Mouse (Mus musculus): ENCODE results near the gene Pop5.
A peak's percentile ranks its signal among the peaks of the same experiment; 100 is the strongest.

The Pop5 gene

DNA sequence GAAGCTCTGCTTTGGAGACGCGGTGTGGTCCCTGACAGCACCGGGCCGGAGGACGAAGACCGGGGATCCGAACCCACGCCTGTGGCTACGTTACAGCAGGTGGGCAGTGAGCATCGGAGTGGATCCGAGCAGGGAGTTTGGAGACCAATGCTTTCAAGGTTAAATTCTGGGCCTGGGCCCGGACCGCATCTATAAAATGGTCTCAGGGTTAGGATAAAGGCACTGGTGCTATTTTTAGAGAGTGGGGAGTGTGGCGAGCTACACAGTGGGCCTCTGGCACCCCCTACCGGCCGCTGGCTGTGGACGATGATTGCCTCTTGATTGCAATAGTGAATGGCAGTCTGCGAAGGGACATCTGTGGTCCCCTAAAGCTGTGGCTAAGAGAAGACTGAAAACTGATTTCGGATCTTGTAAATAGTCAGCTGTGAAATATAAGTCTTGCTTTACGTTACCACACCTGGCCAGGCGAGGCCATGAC is at the start of gene Pop5:
Gene Pop5, plus strand, starts transcription at position 51 of the 478 bp plus-strand sequence.
- DNase-seq (ENCODE audit: low spot score) = peak; percentile 79

DNA sequence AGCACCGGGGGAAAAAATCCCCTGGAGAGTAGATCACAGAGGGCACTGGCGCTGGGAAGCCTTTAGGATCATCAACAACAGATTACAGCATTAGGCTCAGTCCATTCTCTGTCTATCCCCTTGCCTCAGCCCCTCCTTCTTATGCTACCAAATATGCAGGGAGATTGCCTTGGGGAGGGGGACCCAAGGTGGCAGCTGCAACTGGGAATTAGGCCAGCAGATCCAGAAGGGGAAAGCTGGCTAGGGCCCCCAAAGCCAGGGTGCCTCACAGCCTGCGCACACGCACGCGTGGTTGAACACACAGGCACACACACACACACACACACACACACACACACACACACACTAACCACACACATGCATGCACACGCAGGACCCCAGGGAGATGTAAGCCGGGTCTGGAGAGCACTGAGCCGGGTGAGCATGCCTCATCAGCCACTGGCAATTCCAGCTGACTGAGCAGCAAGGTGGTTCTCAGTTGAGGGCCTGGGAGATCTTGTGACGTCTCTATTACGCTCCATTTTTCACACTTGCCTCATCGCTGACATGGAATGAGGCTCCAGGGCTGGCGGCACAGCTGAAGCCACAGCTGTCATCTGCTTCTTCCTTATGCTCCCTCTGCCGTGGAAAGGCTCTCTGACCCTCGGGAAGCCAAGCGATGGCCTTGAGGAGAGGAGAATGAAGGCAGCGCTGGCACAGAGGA is 49.1 kb upstream of the Pop5 start:
- DNase-seq (ENCODE audit: low spot score) = no peak

DNA sequence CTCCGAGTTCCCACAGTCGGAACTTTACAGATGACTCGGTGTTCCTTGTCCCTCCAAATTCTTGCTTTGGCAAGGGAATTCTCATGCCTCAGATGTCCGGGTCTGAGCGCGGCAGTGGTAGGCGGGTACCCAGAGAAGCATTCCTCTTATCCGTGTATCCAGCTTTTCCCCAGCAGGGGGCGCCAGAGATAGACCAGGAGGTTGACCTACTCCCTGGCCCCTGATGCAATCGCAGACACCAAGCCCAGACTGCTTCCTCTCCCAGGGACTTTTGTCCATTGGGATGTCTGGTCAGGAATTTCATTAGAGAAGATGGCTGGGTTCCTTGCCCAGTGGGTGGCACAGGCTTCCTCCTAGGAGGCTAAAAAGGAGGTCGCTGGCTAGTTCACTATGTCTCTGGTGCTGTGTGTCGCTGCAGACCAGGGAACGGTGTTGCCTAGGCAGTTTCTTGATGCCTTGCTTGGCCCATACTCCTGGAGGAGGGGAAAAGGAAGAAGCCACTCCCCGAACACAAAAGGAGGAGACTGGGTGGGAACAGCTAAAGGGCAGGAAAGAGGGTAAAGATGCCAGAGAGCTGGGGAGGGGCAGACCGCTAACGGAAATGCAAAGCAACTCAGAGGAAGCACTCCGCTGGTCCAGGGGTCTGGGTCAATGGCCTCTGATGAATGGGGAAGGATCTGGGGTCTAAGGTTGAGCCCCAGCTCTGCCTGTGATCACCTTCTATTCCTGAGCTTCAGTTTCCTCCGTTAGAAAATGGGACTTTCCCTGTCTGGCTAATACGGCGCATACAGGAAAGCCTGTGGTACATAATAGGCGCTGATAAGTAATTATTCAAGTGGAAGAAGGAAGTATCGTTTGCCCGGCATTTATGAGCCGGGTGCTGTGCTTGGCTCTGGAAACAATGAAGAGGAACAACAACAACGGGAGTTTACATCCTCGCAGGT is 48.2 kb upstream of the Pop5 start:
- DNase-seq (ENCODE audit: low spot score) = peak; percentile 88

DNA sequence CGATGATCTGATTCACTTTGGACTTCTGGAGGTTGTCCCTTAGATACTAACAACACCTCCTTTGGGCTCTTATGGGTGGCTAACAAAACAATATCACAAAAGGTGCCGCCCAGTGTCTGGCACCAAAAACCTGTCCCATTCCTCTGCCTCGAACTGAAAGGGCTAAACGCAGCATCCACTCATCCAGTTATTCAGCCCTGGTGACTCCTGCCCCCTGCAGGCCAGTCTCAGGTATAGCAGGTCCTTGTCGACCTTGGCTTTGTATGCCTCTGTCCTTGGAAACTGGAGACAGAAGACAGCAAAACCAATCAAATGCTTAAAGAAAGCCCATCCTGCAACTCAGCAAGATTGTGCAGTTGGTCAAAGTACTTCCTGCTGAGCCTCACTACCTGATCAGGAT is 46.8 kb upstream of the Pop5 start:
- DNase-seq (ENCODE audit: low spot score) = no peak

DNA sequence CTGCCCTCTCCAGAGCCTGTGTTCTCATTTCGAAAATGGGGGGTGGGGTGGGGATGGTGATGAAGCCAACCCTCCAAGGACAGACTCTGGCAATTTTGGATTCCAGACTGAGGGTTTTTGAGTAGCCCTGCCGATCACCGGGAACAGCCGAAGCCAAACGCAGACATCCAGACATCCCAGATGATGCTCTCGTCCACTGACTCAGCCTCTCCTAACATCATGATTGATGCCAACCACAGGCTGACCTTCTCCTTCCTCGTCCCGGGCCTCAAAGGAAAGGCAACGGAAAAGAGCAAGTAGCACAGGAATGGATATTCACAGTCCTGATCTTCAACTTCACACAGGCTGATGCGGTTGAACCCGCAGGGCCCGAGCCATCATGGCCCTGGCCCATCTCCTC is 45.6 kb upstream of the Pop5 start:
- DNase-seq (ENCODE audit: low spot score) = no peak

DNA sequence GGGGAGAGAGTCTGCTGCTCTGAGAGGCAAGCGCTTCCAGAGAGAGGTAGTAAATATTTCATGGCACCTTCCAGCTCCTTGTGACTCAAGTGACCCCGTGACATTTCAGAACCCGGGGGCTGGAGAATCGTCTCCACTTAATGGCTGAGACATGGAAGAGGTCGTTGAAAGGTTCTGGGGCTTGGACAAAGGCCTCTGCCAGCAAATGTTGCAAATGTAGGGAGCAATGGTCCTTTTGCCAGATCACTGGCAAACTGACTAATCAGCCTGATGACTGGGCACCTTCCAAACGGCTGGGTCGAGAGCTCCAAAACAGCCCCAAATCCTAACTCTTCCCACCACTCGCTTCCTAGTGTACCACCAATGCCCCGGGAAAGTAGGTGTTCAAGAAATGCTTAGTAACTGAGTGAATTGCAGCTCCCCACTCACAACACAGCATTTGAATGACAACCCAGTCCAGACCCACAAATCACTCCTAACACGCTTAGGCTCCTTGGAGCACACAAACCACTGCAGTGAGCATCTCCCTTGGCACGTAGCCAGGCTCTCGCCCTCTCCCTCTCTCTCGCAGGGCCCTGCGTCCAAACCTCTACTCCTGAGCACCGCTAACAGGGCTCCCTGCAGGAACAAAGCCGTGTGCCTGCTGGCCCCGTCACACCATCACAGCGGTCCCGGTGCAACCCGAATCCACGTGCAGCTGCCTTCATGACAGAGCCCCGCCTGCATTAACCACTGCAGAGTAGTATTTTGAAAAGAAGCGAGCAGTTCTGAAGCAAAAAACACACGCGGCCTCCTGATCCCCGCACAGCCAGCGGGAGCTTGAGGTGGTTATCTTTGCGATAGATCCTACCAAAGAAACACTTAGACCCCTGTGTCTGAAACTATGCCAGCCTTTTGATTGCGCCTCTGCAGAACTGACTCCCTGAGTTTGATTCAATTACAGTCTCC is 43.5 kb upstream of the Pop5 start:
- no peak for DNase-seq (ENCODE audit: low spot score)

DNA sequence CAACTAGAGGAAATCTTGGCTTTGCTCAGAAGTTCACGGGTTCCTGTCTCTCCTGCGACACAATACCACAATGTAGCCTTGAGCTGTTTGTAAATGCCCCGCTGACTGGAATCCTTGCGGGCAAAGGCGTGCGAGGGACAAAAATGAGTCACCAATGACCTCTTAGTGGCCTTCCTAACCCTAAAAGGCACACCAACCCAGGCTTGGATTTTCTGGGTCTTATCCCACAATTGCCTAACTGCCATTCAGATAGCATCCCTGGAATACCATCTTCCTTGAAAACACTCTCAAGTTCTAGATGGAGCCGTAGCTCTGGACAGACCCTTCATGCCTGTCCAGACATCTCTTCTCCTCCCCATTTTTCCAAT is 42.8 kb upstream of the Pop5 start:
- DNase-seq (ENCODE audit: low spot score) = no peak

DNA sequence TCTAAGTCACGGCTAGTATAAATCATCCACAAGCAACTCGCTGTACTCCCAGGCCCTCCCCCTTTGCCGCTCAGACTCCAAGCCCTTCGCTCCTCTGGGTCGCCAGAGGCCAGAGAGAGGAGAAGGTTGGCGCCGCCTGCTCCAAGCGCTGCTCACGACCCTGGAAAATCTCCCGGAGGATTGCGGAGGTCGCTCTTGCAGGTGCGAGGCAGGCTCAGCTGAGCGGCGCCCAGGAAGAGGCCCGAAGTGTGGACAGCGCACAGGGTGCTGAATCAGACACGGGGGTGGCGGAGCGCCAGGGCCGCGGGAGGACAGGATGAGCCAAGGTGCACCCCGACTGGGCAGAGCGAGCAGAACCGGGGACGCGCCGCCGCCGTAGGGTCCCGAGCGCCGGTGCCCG is 42.4 kb upstream of the Pop5 start:
- peak; percentile 44 for DNase-seq (ENCODE audit: low spot score)

DNA sequence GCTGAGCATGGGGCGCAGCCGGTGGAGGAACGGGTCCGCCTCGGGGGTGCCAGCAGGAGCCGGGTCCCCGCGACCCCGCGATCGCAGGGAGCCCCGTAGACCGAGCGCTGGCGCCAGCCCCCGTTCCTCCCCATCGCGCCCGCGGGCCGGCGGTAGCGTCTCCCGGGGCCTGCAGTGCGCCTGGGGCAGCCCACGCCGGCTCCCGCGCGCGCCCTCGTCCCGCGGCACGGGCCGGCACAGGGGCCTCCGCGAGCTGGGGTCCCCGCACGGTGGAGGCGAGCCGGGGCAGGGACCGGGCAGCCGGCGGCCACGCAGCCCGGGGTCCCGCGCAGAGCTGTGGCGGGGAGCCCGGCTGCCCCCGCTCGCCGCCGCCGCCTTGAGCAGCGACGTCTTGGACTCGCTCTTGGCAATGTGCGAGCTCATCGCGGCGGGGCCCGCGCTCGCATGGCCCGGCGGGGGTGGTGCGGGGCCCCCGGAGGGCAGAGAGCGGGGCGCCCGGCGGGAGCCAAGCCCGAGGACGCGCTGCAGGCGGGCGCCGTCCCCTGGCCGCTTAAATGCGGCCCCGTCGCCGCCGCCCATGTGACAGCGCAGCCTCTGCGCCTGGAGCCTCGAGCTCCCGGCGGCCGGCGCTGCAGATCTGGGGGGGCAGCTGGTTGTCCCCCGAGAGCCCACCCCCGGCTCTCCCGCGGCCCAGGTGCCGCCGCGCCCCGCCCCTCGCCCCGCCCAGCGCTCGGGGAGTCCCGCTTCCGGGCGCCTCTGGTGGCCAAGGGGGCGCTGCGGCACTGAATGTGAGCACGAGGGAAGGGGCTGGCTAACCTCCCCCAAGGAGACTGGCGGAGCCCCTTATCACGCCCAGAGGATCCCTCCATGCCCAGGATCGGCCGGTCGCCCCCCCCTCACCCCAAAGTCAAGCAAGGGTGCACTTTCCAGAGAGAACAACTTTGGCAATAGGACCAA is 41.7 kb upstream of the Pop5 start, which contains the start of gene Cabp1:
Gene Cabp1, minus strand, starts transcription at position 713 of the 957 bp plus-strand sequence.
- no peak for DNase-seq (ENCODE audit: low spot score)

DNA sequence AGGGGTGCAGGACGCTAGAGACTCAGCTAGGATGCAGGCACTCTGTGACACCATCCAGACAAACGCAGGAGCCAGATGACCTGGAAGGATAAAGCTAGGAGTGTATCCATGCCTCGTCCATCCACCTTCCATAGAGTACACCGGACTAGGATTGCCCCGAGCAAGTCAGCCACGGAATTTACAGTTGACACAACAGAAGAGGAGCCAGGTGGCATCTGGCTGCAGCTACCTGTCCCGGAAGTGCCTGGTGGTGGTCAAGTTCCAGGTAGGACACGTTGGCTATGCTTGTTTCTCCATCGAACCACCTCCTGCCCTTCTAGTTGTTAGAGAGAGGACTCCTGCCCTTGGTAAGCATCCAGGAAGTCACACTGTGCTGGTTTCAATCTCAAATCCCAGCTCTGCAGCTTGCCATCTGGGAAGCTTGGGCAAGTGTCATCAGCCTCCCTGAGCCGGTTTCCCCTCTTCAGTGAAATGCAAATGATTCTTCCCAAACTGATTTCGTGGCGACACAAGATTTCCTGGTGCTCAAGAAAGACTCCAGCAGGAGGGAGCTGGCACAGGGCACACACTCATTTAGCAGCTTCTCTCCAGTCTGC is 40.9 kb upstream of the Pop5 start:
- no peak for DNase-seq (ENCODE audit: low spot score)

DNA sequence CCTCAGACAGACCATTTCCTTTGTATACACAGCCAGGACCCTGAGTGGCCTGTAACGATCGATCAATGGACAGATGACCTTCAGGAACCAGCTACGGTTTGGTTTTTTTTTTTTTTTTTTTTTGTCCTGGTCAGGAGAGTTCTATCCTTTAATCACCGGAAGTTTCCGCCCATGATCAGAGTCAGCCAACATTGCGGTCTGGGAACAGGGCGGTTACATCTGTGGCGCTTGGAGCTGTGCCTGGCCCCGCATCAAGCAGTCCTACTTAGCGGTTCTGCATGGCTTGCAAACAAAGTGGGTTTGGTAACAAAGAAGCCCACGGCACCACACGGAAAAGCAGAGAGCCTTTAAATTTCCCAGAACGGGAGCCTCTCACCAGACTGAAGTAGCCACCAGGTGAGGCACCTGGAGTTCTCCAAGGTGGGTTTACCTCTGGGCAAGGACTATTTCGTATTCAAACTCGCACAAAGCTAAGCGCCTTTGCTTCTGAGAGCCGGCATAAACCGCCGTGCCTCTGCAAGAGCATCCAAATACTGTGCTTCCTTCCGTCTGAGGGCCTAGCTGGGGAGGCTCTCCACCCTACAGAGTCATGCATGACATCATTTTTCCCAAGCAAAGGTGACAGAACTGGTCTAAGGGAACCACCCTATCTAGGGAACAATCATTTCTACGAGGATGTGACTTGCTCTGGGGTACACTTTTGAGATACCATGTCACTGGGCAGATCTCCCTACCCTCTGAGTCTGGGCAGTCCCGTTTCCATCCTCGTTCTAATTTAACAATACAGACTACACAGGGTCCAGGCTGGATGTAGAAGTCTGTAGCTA is 31.7 kb upstream of the Pop5 start:
- no peak for DNase-seq (ENCODE audit: low spot score)

DNA sequence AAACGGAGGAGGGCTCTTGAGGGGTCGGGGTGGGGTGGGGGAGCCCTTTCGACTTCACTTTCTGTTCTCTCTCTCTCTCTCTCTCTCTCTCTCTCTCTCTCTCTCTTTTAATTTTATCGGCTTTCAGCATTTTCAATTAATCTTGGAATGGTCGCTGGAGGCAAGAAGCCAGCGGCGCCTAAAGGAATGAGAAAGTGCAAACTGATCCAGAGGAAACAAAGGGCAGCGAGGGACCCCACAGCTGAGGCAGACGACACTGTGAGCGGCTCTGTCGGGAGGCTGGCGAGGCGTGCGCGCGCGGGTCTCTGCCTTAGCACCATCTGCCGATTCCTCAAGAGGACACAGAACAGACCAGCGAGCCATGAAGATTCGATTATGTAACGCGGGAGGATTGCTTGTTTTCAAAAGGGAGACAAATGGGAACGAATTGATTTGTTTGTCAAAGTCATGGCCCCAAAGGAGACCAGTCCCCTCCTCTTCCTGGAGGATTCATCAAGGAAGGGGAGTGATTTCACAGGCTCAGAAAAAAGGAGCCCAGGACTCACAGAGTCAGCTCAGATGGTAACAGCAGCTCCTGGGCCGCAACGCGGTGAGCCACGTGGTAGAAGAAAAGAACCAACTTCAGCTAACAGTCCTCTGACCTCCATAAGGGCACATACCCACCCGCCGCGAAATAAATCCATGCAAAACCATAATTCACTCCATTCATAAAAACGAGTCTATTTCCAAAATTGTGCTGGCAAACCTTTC is 30.9 kb upstream of the Pop5 start:
- DNase-seq (ENCODE audit: low spot score) = no peak

DNA sequence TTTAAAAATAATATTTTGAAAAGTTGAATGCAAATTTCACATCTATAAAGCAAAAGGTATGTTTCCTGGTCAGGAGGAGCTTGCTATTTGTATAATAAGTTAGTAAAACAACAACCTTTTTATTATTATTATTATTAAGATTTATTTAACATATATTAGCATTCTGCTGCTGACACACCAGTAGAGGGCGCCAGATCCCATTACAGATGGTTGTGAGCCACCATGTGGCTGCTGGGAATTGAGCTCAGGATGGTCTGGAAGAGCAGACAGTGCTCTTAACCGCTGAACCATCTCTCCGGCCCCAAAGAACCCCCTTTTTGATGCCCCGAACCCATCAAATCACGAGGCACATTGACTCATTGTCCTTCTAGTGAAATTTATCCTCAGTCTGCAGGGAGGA is 28.4 kb upstream of the Pop5 start:
- DNase-seq (ENCODE audit: low spot score) = no peak

DNA sequence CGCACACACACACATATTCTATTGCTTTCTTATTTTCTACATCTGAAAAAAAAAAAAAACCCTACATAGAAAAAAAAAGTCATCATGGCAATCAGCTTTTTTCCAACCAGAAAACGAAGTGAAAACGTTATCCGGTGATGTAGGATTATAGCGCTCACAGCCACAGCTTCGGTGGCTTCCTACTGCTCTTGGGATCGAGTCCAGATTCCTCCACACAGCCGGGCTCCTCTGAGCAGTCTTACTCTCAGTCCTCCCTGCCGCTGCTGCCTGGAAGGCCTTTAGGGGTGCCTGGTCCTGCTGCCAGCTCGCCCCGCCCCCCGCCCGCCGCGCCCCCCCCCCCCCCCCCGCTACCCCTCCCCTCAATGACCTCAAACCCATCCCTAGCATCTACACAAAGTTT is 27.7 kb upstream of the Pop5 start:
- DNase-seq (ENCODE audit: low spot score) = no peak

DNA sequence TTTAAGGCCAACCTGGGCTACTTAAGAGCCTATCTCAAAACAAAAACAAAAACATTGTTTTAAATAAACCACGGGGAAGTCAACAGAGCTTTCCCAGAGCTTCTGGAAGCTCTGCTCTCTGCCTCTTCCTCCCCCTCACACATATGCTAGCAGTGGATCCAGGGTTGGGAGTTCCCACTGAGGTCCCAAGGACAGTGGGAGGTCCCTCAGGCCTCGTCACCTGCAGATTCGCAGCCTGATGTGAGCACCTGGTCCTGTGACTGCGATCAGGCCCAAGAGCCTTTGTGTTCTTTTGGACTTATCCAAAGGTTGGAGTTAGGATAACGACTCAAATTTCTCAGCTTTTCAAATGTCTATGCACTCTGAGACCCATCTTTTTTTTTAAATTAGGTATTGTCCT is 27.0 kb upstream of the Pop5 start:
- no peak for DNase-seq (ENCODE audit: low spot score)

DNA sequence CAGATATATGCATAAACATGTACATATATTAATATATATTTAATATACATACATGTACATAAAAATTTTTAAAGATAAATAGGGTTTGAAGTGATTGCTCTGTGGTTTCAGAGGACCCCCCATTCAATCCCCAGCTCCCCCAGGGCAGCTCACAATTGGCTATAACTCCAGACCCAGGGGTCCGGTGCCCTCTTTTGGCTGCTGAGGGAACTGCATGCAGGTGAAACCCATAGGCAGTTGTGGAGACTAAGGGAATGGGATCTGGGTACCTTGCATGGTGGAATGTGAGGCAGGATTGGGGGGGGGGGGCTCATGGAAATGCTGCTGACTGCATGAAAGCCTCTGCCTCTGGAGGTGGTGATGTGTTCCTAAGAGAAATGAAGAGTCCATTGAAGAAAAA is 25.3 kb upstream of the Pop5 start:
- no peak for DNase-seq (ENCODE audit: low spot score)

DNA sequence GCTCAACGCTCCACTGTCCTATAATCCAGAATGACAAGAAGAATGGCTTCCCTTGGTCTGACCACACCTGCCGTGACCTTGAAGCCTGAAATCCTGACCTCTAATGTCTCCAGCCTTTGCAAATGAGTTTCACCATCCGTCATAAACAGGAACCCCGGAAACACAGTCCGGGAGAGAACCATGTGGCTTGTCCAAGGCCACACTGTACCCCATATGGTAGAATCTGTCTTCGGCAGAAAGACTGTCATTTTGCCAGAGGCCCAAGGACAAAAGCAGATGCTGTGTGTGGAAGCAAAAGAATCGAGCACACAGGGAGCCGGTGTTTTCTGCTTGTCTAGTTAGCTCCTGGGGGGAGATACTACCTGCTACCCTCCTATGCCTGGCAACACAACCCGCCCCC is 23.2 kb upstream of the Pop5 start:
- DNase-seq (ENCODE audit: low spot score) = no peak

DNA sequence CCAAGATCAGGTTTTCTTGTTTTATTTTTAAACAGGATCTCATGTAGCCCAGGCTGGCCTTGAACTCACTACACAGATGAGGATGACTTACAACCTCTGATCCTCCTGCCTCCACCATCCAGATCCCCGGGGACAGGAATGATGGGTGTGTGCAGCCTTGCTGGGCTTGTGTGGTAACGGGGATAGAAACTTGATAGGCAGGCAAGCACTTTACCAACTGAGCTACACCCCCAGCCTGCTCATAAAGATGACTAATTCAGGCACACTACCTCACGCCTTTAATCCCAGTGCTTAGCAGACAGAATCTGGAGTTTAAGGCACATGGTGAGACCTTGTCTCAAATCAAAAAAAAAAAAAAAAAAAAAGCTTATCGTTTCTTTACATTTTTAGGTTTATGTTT is 22.8 kb upstream of the Pop5 start:
- no peak for DNase-seq (ENCODE audit: low spot score)

DNA sequence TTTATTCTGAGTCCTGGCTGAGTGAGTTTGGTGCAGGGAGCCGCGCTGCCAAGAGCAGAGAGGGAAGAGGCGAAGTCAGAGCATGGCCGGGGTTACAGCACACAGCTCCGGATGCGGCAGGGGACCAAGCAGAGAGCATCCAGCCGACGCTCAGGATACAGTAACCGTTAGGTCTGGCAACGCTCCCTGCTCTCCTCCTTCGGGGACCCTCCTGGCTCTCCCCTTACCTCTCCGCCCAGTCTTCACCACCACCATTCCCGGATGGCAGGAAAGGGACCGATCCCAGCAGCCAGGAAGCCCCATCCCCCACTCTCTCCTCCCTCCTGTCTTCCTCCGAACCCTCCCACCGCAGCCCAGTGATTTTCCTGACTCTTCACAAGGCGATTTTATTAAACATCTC is 20.8 kb upstream of the Pop5 start:
- DNase-seq (ENCODE audit: low spot score) = no peak
